15 mouse cellular contexts compared by ENCODE assay signal in genomic region chr9:55355270-55355834, GRCm38 (mm10). TPM values are rescaled to one million over a fixed set of nuclear protein-coding genes. Genes with fewer than 3 reads are reported as not detected.
DNase-seq lines count a peak whose midpoint lies in the region; ATAC-seq and TF ChIP-seq lines count a peak whose summit lies in the region.
"Had no signal": no experiment of that assay in that cellular context is flagged by ENCODE, and none has a peak within 500 bp of the region (broad histone marks: within the 10 kb centered on the region; RNA-seq: fewer than 3 reads in every experiment).

No protein-coding gene starts in this region.

- no peaks in the 10 kb centered on the region for H3K9me3 ChIP-seq in embryonic facial prominence, embryonic 11.5 days (replicated peaks; ENCODE audit: control insufficient read depth, low read length)
- no peaks in the 10 kb centered on the region for H3K9me3 ChIP-seq in embryonic facial prominence, embryonic 10.5 days
- H3K9me3 ChIP-seq in hindbrain, postnatal 0 days (ENCODE audit: low read length), result no peaks in the 10 kb centered on the region
- no peaks in the 10 kb centered on the region for H3K9me3 ChIP-seq in neural tube, embryonic 12.5 days
- H3K9me3 ChIP-seq: embryonic facial prominence, embryonic 13.5 days; limb, embryonic 12.5 days had no signal

- ATAC-seq in embryonic facial prominence, embryonic 11.5 days (replicated peaks; ENCODE audit: insufficient number of reproducible peaks, low FRiP score, low TSS enrichment, low read depth), result no peak; the same call in 1 of the 2 replicates
- peak; percentile 64; the same call in 1 of the 2 replicates for ATAC-seq in hindbrain, postnatal 0 days
- peak; percentile 86 for ATAC-seq in neural tube, embryonic 12.5 days (ENCODE audit: low FRiP score, low read depth)
- ATAC-seq in frontal cortex, adult (ENCODE audit: low TSS enrichment), result no peak

- DNase-seq in embryonic facial prominence, embryonic 11.5 days (ENCODE audit: low spot score), result peak; percentile 26
- DNase-seq in embryonic facial prominence, embryonic 10.5 days (ENCODE audit: low spot score), result no peak
- DNase-seq in embryo, embryonic 10.5 days (ENCODE audit: low spot score), result peak; percentile 82
- peak; percentile 53 for DNase-seq in hindbrain, postnatal 0 days (ENCODE audit: low spot score)
- DNase-seq in adrenal gland, adult 18-20 months (ENCODE audit: low spot score in 2 of 2), result no peak
- DNase-seq in right cerebral cortex, adult 2 months (ENCODE audit: low spot score in 2 of 2), result no peak
- DNase-seq: adrenal gland, postnatal 36 days; cerebellum, adult 11 months; kidney, postnatal 14 days; layer of hippocampus, postnatal 36 days; lung, adult 18-20 months had no signal

- H3K27me3 ChIP-seq in embryonic facial prominence, embryonic 11.5 days (ENCODE audit: control insufficient read depth, insufficient read depth, low read length), result no peaks in the 10 kb centered on the region
- H3K27me3 ChIP-seq in embryonic facial prominence, embryonic 10.5 days (replicated peaks; ENCODE audit: low read depth, poor library complexity, severe bottlenecking), result no peaks in the 10 kb centered on the region
- no peaks in the 10 kb centered on the region for H3K27me3 ChIP-seq in hindbrain, postnatal 0 days (ENCODE audit: insufficient read depth, low read length)
- H3K27me3 ChIP-seq in neural tube, embryonic 12.5 days (replicated peaks), result no peaks in the 10 kb centered on the region
- H3K27me3 ChIP-seq: embryonic facial prominence, embryonic 13.5 days; limb, embryonic 12.5 days had no signal

- 57% methylated on average over 8 of the region's 8 CpGs for WGBS in embryonic facial prominence, embryonic 11.5 days
- WGBS in embryonic facial prominence, embryonic 10.5 days, result 62% methylated on average over 8 of the region's 8 CpGs
- whole genome bisulfite sequencing in hindbrain, postnatal 0 days, result 20% methylated on average over 8 of the region's 8 CpGs
- 27% methylated on average over 8 of the region's 8 CpGs for WGBS in neural tube, embryonic 12.5 days

- H3K4me3 ChIP-seq in embryonic facial prominence, embryonic 11.5 days (ENCODE audit: low read depth, low read length), result no peak overlapping the region
- no peak overlapping the region for H3K4me3 ChIP-seq in embryonic facial prominence, embryonic 10.5 days
- H3K4me3 ChIP-seq in hindbrain, postnatal 0 days (ENCODE audit: low read length), result no peak overlapping the region
- H3K4me3 ChIP-seq in neural tube, embryonic 12.5 days, result no peak overlapping the region
- H3K4me3 ChIP-seq: embryonic facial prominence, embryonic 13.5 days; limb, embryonic 12.5 days had no signal

- no peaks in the 10 kb centered on the region for H3K36me3 ChIP-seq in embryonic facial prominence, embryonic 11.5 days (replicated peaks; ENCODE audit: control insufficient read depth, insufficient read depth, low read depth, low read length)
- H3K36me3 ChIP-seq in embryonic facial prominence, embryonic 10.5 days (replicated peaks), result no peaks in the 10 kb centered on the region
- no peaks in the 10 kb centered on the region for H3K36me3 ChIP-seq in hindbrain, postnatal 0 days (ENCODE audit: insufficient read depth, low read length)
- H3K36me3 ChIP-seq in neural tube, embryonic 12.5 days, result no peaks in the 10 kb centered on the region
- H3K36me3 ChIP-seq: embryonic facial prominence, embryonic 13.5 days; limb, embryonic 12.5 days had no signal

- H3K9ac ChIP-seq in embryonic facial prominence, embryonic 11.5 days (replicated peaks; ENCODE audit: low read length), result no peak overlapping the region
- no peak overlapping the region for H3K9ac ChIP-seq in hindbrain, postnatal 0 days (replicated peaks; ENCODE audit: low read length)
- no peak overlapping the region for H3K9ac ChIP-seq in neural tube, embryonic 12.5 days
- H3K9ac ChIP-seq: embryonic facial prominence, embryonic 13.5 days; limb, embryonic 12.5 days had no signal

- no peak for TF ChIP-seq CTCF in hindbrain, postnatal 0 days (IDR thresholded peaks at IDR 0.05; ENCODE audit: low read depth)

- H3K27ac ChIP-seq in embryonic facial prominence, embryonic 11.5 days (replicated peaks; ENCODE audit: low read depth, low read length), result no peak overlapping the region
- no peak overlapping the region for H3K27ac ChIP-seq in embryonic facial prominence, embryonic 10.5 days (replicated peaks)
- H3K27ac ChIP-seq in hindbrain, postnatal 0 days, result no peak overlapping the region
- H3K27ac ChIP-seq in neural tube, embryonic 12.5 days, result no peak overlapping the region
- H3K27ac ChIP-seq: embryonic facial prominence, embryonic 13.5 days; limb, embryonic 12.5 days had no signal

- no peaks in the 10 kb centered on the region for H3K4me1 ChIP-seq in embryonic facial prominence, embryonic 11.5 days (ENCODE audit: control insufficient read depth, insufficient read depth, low read length)
- peaks cover 14% of the 10 kb centered on the region; the same call in 1 of the 2 replicates for H3K4me1 ChIP-seq in embryonic facial prominence, embryonic 10.5 days
- no peaks in the 10 kb centered on the region for H3K4me1 ChIP-seq in hindbrain, postnatal 0 days (ENCODE audit: insufficient read depth, low read length)
- peaks cover 16% of the 10 kb centered on the region for H3K4me1 ChIP-seq in neural tube, embryonic 12.5 days
- H3K4me1 ChIP-seq: embryonic facial prominence, embryonic 13.5 days; limb, embryonic 12.5 days had no signal

- H3K4me2 ChIP-seq in embryonic facial prominence, embryonic 11.5 days (ENCODE audit: low read depth, low read length), result no peak overlapping the region
- no peak overlapping the region for H3K4me2 ChIP-seq in hindbrain, postnatal 0 days (ENCODE audit: low read depth, low read length)
- no peak overlapping the region for H3K4me2 ChIP-seq in neural tube, embryonic 12.5 days (replicated peaks)
- H3K4me2 ChIP-seq: embryonic facial prominence, embryonic 13.5 days; limb, embryonic 12.5 days had no signal

RNA-seq across cellular contexts. Expression of gene Tmem266, which starts 28.6 kb away (rescaled TPM):
- polyA plus RNA-seq in embryonic facial prominence, embryonic 11.5 days (2014; fragmentation: Nextera tagmentation; extraction: Ambion mirVana), result 0.17 and 0.40 TPM in 2 replicates
- 0.48 and 0.52 TPM in 2 replicates for polyA plus RNA-seq in embryonic facial prominence, embryonic 10.5 days (2016; fragmentation: Nextera tagmentation; extraction: Ambion mirVana)
- total RNA-seq in hindbrain, postnatal 0 days (2014; rRNA removed), result 7.1 and 15.3 TPM in 2 replicates
- polyA plus RNA-seq in hindbrain, postnatal 0 days (2015; fragmentation: Nextera tagmentation; extraction: Ambion mirVana), result 5.6 and 5.9 TPM in 2 replicates
- 1.7 and 2.0 TPM in 2 replicates for polyA plus RNA-seq in neural tube, embryonic 12.5 days (2016; fragmentation: Nextera tagmentation; extraction: Ambion mirVana)
- total RNA-seq in adrenal gland, adult 18-20 months (2021), result under 1 TPM; 0.80 to 0.93 TPM

RNA-seq across cellular contexts. Expression of gene Nrg4, which starts 28.7 kb away (rescaled TPM):
- 0.81 and 1.4 TPM in 2 replicates for polyA plus RNA-seq in embryonic facial prominence, embryonic 11.5 days (2014; fragmentation: Nextera tagmentation; extraction: Ambion mirVana)
- 1.4 and 1.6 TPM in 2 replicates for polyA plus RNA-seq in embryonic facial prominence, embryonic 10.5 days (2016; fragmentation: Nextera tagmentation; extraction: Ambion mirVana)
- 0.07 and 0.68 TPM in 2 replicates for total RNA-seq in hindbrain, postnatal 0 days (2014; rRNA removed)
- 1.1 and 1.7 TPM in 2 replicates for polyA plus RNA-seq in hindbrain, postnatal 0 days (2015; fragmentation: Nextera tagmentation; extraction: Ambion mirVana)
- 1.3 and 1.6 TPM in 2 replicates for polyA plus RNA-seq in neural tube, embryonic 12.5 days (2016; fragmentation: Nextera tagmentation; extraction: Ambion mirVana)
- total RNA-seq in adrenal gland, adult 18-20 months (2021), result 10 to 100 TPM; 23.4 to 37.3 TPM

Comparison
In these comparisons a context has a peak if more than half of its experiments do, and no peak if none do; other contexts are left out.
1. DNase-seq: peak in embryonic facial prominence, embryonic 11.5 days (single experiment), embryo, embryonic 10.5 days (single experiment) and hindbrain, postnatal 0 days (single experiment); none in embryonic facial prominence, embryonic 10.5 days (single experiment), adrenal gland, adult 18-20 months (0 of 2) and right cerebral cortex, adult 2 months (0 of 2).
2. ATAC-seq: peak in hindbrain, postnatal 0 days (single experiment) and neural tube, embryonic 12.5 days (single experiment); none in embryonic facial prominence, embryonic 11.5 days (single experiment) and frontal cortex, adult (single experiment).